In the genomic region with DNA sequence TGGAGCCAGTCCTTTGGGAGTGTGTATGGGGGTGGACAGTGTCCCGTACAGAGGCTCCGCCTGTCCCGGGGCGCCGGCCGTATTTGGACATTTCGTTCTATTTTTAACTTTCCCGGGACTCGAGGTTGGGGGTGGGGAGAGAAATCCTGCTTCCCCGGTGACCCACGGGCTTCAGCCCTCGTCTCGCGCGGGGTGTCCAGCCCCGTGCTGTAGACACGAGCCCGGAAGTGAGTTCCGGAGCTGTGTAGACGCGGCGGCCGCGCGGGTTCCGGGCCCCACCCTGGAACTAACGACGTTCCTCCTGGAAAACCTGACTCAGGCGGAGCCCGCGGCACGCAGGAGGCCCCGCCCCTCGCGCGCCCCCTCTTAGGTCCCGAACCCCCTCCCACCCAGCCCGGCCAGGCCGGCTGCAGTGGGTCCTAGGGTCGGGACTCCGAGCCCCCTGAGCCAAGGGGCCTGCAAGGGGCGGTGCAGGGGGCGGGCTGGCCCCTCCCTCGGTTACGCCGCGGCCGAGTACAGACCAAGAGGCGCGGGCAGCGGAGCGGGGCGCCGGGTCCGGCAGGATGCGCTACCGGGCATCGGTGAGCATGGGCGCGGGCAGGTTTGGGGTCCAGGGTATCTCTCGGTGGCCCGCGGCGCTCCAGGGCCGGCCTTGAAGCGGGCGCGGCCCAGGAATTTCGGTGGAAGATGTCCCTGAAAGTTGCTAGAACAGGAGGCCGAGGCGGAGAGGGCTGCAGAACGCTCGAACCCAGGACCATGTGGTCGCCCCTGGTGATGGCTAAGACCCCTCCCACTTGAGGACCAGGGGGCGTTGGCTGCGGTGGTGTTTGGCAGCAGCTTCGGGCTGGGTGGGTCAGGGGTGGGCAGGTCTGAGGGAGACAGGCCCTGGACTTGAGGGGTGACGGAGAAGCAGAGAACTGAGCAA, we compare ENCODE assay signal across 8 mouse cellular contexts. TPM values are rescaled to one million over a fixed set of nuclear protein-coding genes. Genes with fewer than 3 reads are reported as not detected.
DNase-seq lines count a peak whose midpoint lies in the region; ATAC-seq and TF ChIP-seq lines count a peak whose summit lies in the region.

No protein-coding gene starts in this region.

- peak; percentile 66 for DNase-seq in ES-CJ7 (ENCODE audit: low read depth, low spot score)
- DNase-seq in heart, postnatal 36 days = peak; percentile 83 to 92
- DNase-seq in left cerebral cortex, adult 2 months (ENCODE audit: extremely low spot score in 1 of 2, low spot score in 2 of 2) = peak; percentile 53 to 65
- DNase-seq in lung, postnatal 4 days = peak; percentile 87 to 90
- DNase-seq in right cerebral cortex, postnatal 10 days (ENCODE audit: low spot score in 2 of 2) = peak; percentile 73 to 79
- peak; percentile 85 for DNase-seq in urinary bladder, adult 2 months (ENCODE audit: low spot score)

- peak overlapping the region; percentile 97 for H3K27ac ChIP-seq in brown adipose tissue, adult 24 weeks (replicated peaks; ENCODE audit: low read depth, low read length)
- H3K27ac ChIP-seq in forebrain, embryonic 15.5 days (replicated peaks) = no peak overlapping the region
- H3K27ac ChIP-seq in left cerebral cortex, adult 2 months = peak overlapping the region; percentile 83

- intact Hi-C loops in heart, postnatal 36 days (cut with DNase I) = loop anchor here (2.0 kb wide), 1 partner anchor 23 kb away; a partner anchor contains a TSS
- intact Hi-C loops in left cerebral cortex, adult 2 months (cut with DNase I) = loop anchor here (2.0 kb wide), 1 partner anchor 23 kb away; a partner anchor contains a TSS

- peak overlapping the region; percentile 86 for H3K4me3 ChIP-seq in brown adipose tissue, adult 24 weeks (ENCODE audit: insufficient read depth, low read depth, low read length)
- H3K4me3 ChIP-seq in forebrain, embryonic 15.5 days = peak overlapping the region; percentile 71
- H3K4me3 ChIP-seq in left cerebral cortex, adult 2 months = peak overlapping the region; percentile 86

- 2% methylated on average over 76 of the region's 78 CpGs for WGBS in forebrain, embryonic 15.5 days

- no peak; the same call in 1 of the 2 replicates for ATAC-seq in forebrain, embryonic 15.5 days (replicated peaks)

- H3K36me3 ChIP-seq in forebrain, embryonic 15.5 days = peaks cover 3% of the 10 kb centered on the region; the same call in 1 of the 2 replicates

- H3K9ac ChIP-seq in forebrain, embryonic 15.5 days (replicated peaks) = peak overlapping the region; percentile 68

- no peak for TF ChIP-seq CTCF in left cerebral cortex, adult 2 months (IDR thresholded peaks at IDR 0.05)

- H3K4me2 ChIP-seq in forebrain, embryonic 15.5 days (replicated peaks) = peak overlapping the region; percentile 99

- H3K27me3 ChIP-seq in forebrain, embryonic 15.5 days = peaks cover 18% of the 10 kb centered on the region

- H3K9me3 ChIP-seq in forebrain, embryonic 15.5 days = no peaks in the 10 kb centered on the region

- H3K4me1 ChIP-seq in brown adipose tissue, adult 24 weeks (ENCODE audit: control insufficient read depth, insufficient read depth, insufficient read length, low read length) = peaks cover 33% of the 10 kb centered on the region
- H3K4me1 ChIP-seq in forebrain, embryonic 15.5 days = peaks cover 47% of the 10 kb centered on the region

RNA-seq across cellular contexts. Expression of a gene that starts 5.6 kb away (rescaled TPM):
- polyA plus RNA-seq in brown adipose tissue, adult 24 weeks (2012; ENCODE audit: insufficient read depth, insufficient read length, missing spikeins) = 65.7 and 72.5 TPM in 2 replicates
- 9.2 and 11.1 TPM in 2 replicates for polyA plus RNA-seq in forebrain, embryonic 15.5 days (2015; fragmentation: Nextera tagmentation; extraction: Ambion mirVana)
- total RNA-seq in heart, postnatal 36 days (2021) = 100 to 1,000 TPM; 110 to 122 TPM
- 10 to 100 TPM; 25.2 to 26.6 TPM for total RNA-seq in left cerebral cortex, adult 2 months (2021)
- 126 and 135 TPM in 2 replicates for polyA plus RNA-seq in urinary bladder, adult 2 months (2012; rRNA removed)

RNA-seq across cellular contexts. Expression of a gene that starts 23.2 kb away (rescaled TPM):
- 56.9 and 64.4 TPM in 2 replicates for polyA plus RNA-seq in brown adipose tissue, adult 24 weeks (2012; ENCODE audit: insufficient read depth, insufficient read length, missing spikeins)
- polyA plus RNA-seq in forebrain, embryonic 15.5 days (2015; fragmentation: Nextera tagmentation; extraction: Ambion mirVana) = 125 and 131 TPM in 2 replicates
- total RNA-seq in heart, postnatal 36 days (2021) = 10 to 100 TPM; 78.4 to 84.2 TPM
- total RNA-seq in left cerebral cortex, adult 2 months (2021) = 100 to 1,000 TPM; 126 to 133 TPM
- 84.0 and 86.6 TPM in 2 replicates for polyA plus RNA-seq in urinary bladder, adult 2 months (2012; rRNA removed)

RNA-seq across cellular contexts. Expression of a gene that starts 25.1 kb away (rescaled TPM):
- polyA plus RNA-seq in brown adipose tissue, adult 24 weeks (2012; ENCODE audit: insufficient read depth, insufficient read length, missing spikeins) = 19.1 and 24.1 TPM in 2 replicates
- 47.2 and 47.4 TPM in 2 replicates for polyA plus RNA-seq in forebrain, embryonic 15.5 days (2015; fragmentation: Nextera tagmentation; extraction: Ambion mirVana)
- 10 to 100 TPM; 32.7 to 33.5 TPM for total RNA-seq in heart, postnatal 36 days (2021)
- total RNA-seq in left cerebral cortex, adult 2 months (2021) = 10 to 100 TPM; 41.0 to 42.7 TPM
- polyA plus RNA-seq in urinary bladder, adult 2 months (2012; rRNA removed) = 61.9 and 68.7 TPM in 2 replicates
